Mouse (Mus musculus) intestine, embryonic 16.5 days (tissue): ENCODE results near the gene Igtp. TPM values are rescaled to one million over a fixed set of nuclear protein-coding genes. Genes with fewer than 3 reads are reported as not detected.

Experiments used
- ATAC-seq: fragments of 200-750 bp; cut with Nextera tagmentation; 2 replicates; pipeline ENCODE4 v1.8.0; 2017; ENCODE audit warnings: moderate TSS enrichment, moderate library complexity
- H3K27ac ChIP-seq: fragments of 300-500 bp; sonication (generic); 2 replicates; pipeline ENCODE4 v1.5.1; 2014; ENCODE audit warnings: mild to moderate bottlenecking, low read length
- H3K27me3 ChIP-seq: fragments of 300-500 bp; sonication (generic); replicated peaks from 2 replicates; pipeline ENCODE4 v1.6.1; 2014; ENCODE audit warnings: low read length, control low read depth, mixed read lengths; ENCODE audit not compliant: control insufficient read depth, insufficient read depth
- H3K36me3 ChIP-seq: fragments of 300-500 bp; sonication (generic); 2 replicates; pipeline ENCODE4 v1.6.1; 2014; ENCODE audit warnings: low read length, control low read depth; ENCODE audit not compliant: control insufficient read depth, insufficient read depth
- H3K4me1 ChIP-seq: fragments of 300-500 bp; sonication (generic); 2 replicates; pipeline ENCODE4 v1.6.1; 2014; ENCODE audit warnings: low read length, control low read depth, mixed read lengths; ENCODE audit not compliant: control insufficient read depth, insufficient read depth
- H3K4me2 ChIP-seq: fragments of 300-500 bp; sonication (generic); 2 replicates; pipeline ENCODE4 v1.6.1; 2014; ENCODE audit warnings: low read depth, low read length, control low read depth
- H3K4me3 ChIP-seq: fragments of 300-500 bp; sonication (generic); 2 replicates; pipeline ENCODE4 v1.5.1; 2014; ENCODE audit warnings: mild to moderate bottlenecking, low read length
- H3K9ac ChIP-seq: fragments of 300-500 bp; sonication (generic); 2 replicates; pipeline ENCODE4 v1.6.1; 2014; ENCODE audit warnings: low read depth, low read length
- H3K9me3 ChIP-seq: fragments of 300-500 bp; sonication (generic); 2 replicates; pipeline ENCODE4 v1.6.1; 2016; ENCODE audit warnings: low read length, control low read depth; ENCODE audit not compliant: control insufficient read depth
- WGBS: fragments of 180-500 bp; shearing (Covaris S2); extraction: QIAGEN DNeasy Blood & Tissue Kit; methylation state at CpG from one replicate; pipeline ENCODE4 v1.1.7; 2014; 5-methylcytosine and 5-hydroxymethylcytosine counted together
- polyA plus RNA-seq: library from polyadenylated mRNA; unstranded; fragments of >200 nt; fragmentation: Nextera tagmentation; extraction: Ambion mirVana; gene quantifications from 2 replicates; pipeline ENCODE4 v1.2.1, GENCODE M21; 2015

The Igtp gene
- polyA plus RNA-seq, 1 experiment from 2014 or later = 4.5 TPM

- peak; percentile 95 for ATAC-seq
These were observed 39.8 kb downstream of the Igtp start for GRCm38 (mm10) chr11:58238840-58239791.

GRCm38 (mm10) chr11:58247294-58247693, 47.9 kb downstream of the Igtp start:
- no peak overlapping the region for H3K4me3 ChIP-seq
- H3K36me3 ChIP-seq = no peaks in the 10 kb centered on the region
- H3K27me3 ChIP-seq = no peaks in the 10 kb centered on the region
- no peaks in the 10 kb centered on the region for H3K9me3 ChIP-seq
- H3K27ac ChIP-seq = no peak overlapping the region
- H3K4me1 ChIP-seq = no peaks in the 10 kb centered on the region
- ATAC-seq = no peak
- H3K9ac ChIP-seq = no peak overlapping the region
- H3K4me2 ChIP-seq = no peak overlapping the region
- 37% methylated on average over 4 of the region's 4 CpGs for WGBS

More at GRCm38 (mm10) chr11:58238840-58239791, 39.8 kb downstream of the Igtp start:
- H3K27me3 ChIP-seq = no peaks in the 10 kb centered on the region
- no peaks in the 10 kb centered on the region for H3K9me3 ChIP-seq
- no peaks in the 10 kb centered on the region for H3K36me3 ChIP-seq
- H3K4me1 ChIP-seq = no peaks in the 10 kb centered on the region
- peak overlapping the region; percentile 46; the same call in 1 of the 2 replicates for H3K9ac ChIP-seq
- peak overlapping the region; percentile 48 for H3K4me3 ChIP-seq
- WGBS = 3% methylated on average over 37 of the region's 37 CpGs
- H3K27ac ChIP-seq = no peak overlapping the region
- peak overlapping the region; percentile 92 for H3K4me2 ChIP-seq

- Histone ChIP-seq H3K9me3 (no peaks in the 10 kb centered on the region), H3K27ac (no peak overlapping the region), H3K9ac (no peak overlapping the region), H3K4me1 (no peaks in the 10 kb centered on the region), H3K4me3 (no peak overlapping the region), H3K36me3 (no peaks in the 10 kb centered on the region), H3K4me2 (no peak overlapping the region), H3K27me3 (no peaks in the 10 kb centered on the region)
- WGBS = 63% methylated on average over 7 of the region's 7 CpGs
- ATAC-seq = peak; percentile 38; the same call in 1 of the 2 replicates
These were observed 50.0 kb downstream of the Igtp start for GRCm38 (mm10) chr11:58249203-58249981.

GRCm38 (mm10) chr11:58250550-58250949, 51.2 kb downstream of the Igtp start:
- Histone ChIP-seq H3K4me2 (no peak overlapping the region), H3K4me1 (no peaks in the 10 kb centered on the region), H3K4me3 (no peak overlapping the region), H3K27ac (no peak overlapping the region), H3K9me3 (no peaks in the 10 kb centered on the region), H3K27me3 (no peaks in the 10 kb centered on the region), H3K9ac (no peak overlapping the region), H3K36me3 (no peaks in the 10 kb centered on the region)
- 67% methylated on average over 5 of the region's 5 CpGs for WGBS
- no peak for ATAC-seq

GRCm38 (mm10) chr11:58254411-58254810, 55.1 kb downstream of the Igtp start:
- no peak for ATAC-seq
- H3K4me2 ChIP-seq = no peak overlapping the region
- no peaks in the 10 kb centered on the region for H3K4me1 ChIP-seq
- H3K27ac ChIP-seq = no peak overlapping the region
- H3K9me3 ChIP-seq = no peaks in the 10 kb centered on the region
- WGBS = 88% methylated on average over 3 of the region's 3 CpGs
- H3K36me3 ChIP-seq = no peaks in the 10 kb centered on the region
- H3K9ac ChIP-seq = no peak overlapping the region
- no peak overlapping the region for H3K4me3 ChIP-seq
- H3K27me3 ChIP-seq = no peaks in the 10 kb centered on the region

Other genes starting within 250 kb of the Igtp start
- gene Larp1, start 190.5 kb upstream of the Igtp start, polyA plus RNA-seq = 16.5 and 16.7 TPM in 2 replicates
- not detected in 2 replicates for gene Gm12248, start 106.4 kb upstream of the Igtp start, polyA plus RNA-seq
- 70.7 and 71.1 TPM in 2 replicates for gene Cnot8, start 95.4 kb upstream of the Igtp start, polyA plus RNA-seq
- 11.7 and 11.8 TPM in 2 replicates for gene Gemin5, start 31.0 kb upstream of the Igtp start, polyA plus RNA-seq
- 114 and 125 TPM in 2 replicates for gene Mrpl22, start 27.9 kb upstream of the Igtp start, polyA plus RNA-seq
- gene Irgm2, start 62 bp downstream of the Igtp start, polyA plus RNA-seq = 3.6 and 4.3 TPM in 2 replicates
- not detected in 2 replicates for gene 4930438A08Rik, start 75.2 kb downstream of the Igtp start, polyA plus RNA-seq
- 20.7 and 22.0 TPM in 2 replicates for gene Zfp692, start 107.5 kb downstream of the Igtp start, polyA plus RNA-seq
- 35.4 and 35.5 TPM in 2 replicates for gene Zfp672, start 130.8 kb downstream of the Igtp start, polyA plus RNA-seq
- gene Sh3bp5l, start 131.2 kb downstream of the Igtp start, polyA plus RNA-seq = 28.3 TPM in 2 replicates
- 1,405 and 1,451 TPM in 2 replicates for gene Lypd8, start 179.5 kb downstream of the Igtp start, polyA plus RNA-seq
- 0.15 and 0.20 TPM in 2 replicates for gene 1810065E05Rik, start 221.6 kb downstream of the Igtp start, polyA plus RNA-seq
- not detected in 2 replicates for gene Gm12253, start 233.0 kb downstream of the Igtp start, polyA plus RNA-seq